Mouse (Mus musculus) forebrain, embryonic 13.5 days (tissue): Measurements from ENCODE around the gene Dmd. TPM values are rescaled to one million over a fixed set of nuclear protein-coding genes. Genes with fewer than 3 reads are reported as not detected.

Experiments
- ATAC-seq: fragments of 200-750 bp; cut with Nextera tagmentation; 2 replicates; pipeline ENCODE4 v1.8.0; 2017
- H3K27ac ChIP-seq: fragments of 300-500 bp; sonication (generic); 2 replicates; pipeline ENCODE4 v1.5.1; 2015; ENCODE audit warnings: inconsistent platforms, mild to moderate bottlenecking, moderate library complexity
- H3K27me3 ChIP-seq: fragments of 300-500 bp; sonication (generic); 2 replicates; pipeline ENCODE4 v1.6.1; 2015; ENCODE audit warnings: mild to moderate bottlenecking, inconsistent platforms
- H3K36me3 ChIP-seq: fragments of 300-500 bp; sonication (generic); 2 replicates; pipeline ENCODE4 v1.6.1; 2015; ENCODE audit warnings: mild to moderate bottlenecking, inconsistent platforms; ENCODE audit not compliant: poor library complexity, severe bottlenecking
- H3K4me1 ChIP-seq: fragments of 300-500 bp; sonication (generic); 2 replicates; pipeline ENCODE4 v1.6.1; 2015; ENCODE audit warnings: inconsistent platforms
- H3K4me2 ChIP-seq: fragments of 300-500 bp; sonication (generic); 2 replicates; pipeline ENCODE4 v1.6.1; 2015; ENCODE audit warnings: inconsistent platforms, mild to moderate bottlenecking, moderate library complexity
- H3K4me3 ChIP-seq: fragments of 300-500 bp; sonication (generic); 2 replicates; pipeline ENCODE4 v1.5.1; 2015; ENCODE audit warnings: mild to moderate bottlenecking, inconsistent platforms
- H3K9ac ChIP-seq: fragments of 300-500 bp; sonication (generic); 2 replicates; pipeline ENCODE4 v1.6.1; 2015; ENCODE audit warnings: mild to moderate bottlenecking, inconsistent platforms
- H3K9me3 ChIP-seq: fragments of 300-500 bp; sonication (generic); replicated peaks from 2 replicates; pipeline ENCODE4 v1.6.1; 2016; ENCODE audit warnings: inconsistent platforms
- WGBS: fragments of 180-500 bp; shearing (Covaris S2); methylation state at CpG from one replicate; pipeline ENCODE4 v1.1.7; 2015; 5-methylcytosine and 5-hydroxymethylcytosine counted together
- polyA plus RNA-seq: library from polyadenylated mRNA; unstranded; fragments of >200 nt; fragmentation: Nextera tagmentation; extraction: Ambion mirVana; gene quantifications from 2 replicates; pipeline ENCODE4 v1.2.1, GENCODE M21; 2015

The Dmd gene
- 26.1 and 27.9 TPM in 2 replicates for polyA plus RNA-seq

DNA sequence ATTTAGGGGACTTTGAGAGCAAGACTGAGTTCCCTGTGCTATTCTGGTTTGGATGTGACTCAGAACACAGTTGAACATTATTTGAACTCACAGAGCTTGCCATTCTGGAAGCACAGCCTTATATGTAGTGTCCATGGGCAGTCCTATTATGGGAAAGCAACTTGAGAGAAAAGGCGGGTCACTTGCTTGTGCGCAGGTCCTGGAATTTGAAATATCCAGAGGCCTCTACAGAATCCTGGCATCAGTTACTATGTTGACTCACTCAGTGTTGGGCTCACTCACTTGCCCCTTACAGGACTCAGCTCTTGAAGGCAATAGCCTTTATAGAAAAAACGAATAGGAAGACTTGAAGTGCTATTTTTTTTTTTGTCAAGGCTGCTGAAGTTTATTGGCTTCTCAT is at the start of gene Dmd:
Gene Dmd (plus strand): TSS at position 241 of the 400 bp plus-strand sequence.
- H3K4me2 ChIP-seq: no peak within 1 kb of the TSS
- no peak for ATAC-seq
- no peak within 1 kb of the TSS for H3K9ac ChIP-seq

DNA sequence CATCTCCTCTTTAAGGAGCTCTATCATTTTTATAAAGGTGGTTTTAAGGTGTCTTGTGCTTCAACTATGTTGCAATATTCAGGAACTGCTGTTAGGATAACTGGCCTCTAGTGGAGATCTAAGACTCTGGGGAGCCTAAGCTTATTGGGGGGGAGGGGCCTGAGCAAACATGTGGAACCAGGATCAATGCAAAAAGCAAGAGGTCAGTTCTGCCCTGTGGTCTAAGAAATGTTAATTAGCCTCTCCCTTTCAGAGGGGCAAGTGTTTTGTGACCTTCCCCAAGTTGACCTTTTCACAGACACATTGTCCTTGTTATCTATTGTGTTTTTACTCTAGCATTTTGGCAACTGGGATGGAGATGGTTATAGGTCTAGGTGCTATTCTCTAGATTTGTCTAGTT is 47.2 kb upstream of the Dmd start:
- no peak overlapping the region for H3K27ac ChIP-seq
- ATAC-seq: no peak
- H3K4me3 ChIP-seq: no peak overlapping the region
- H3K27me3 ChIP-seq: no peaks in the 10 kb centered on the region
- H3K4me2 ChIP-seq: no peak overlapping the region
- H3K36me3 ChIP-seq: no peaks in the 10 kb centered on the region
- no peaks in the 10 kb centered on the region for H3K9me3 ChIP-seq
- no peaks in the 10 kb centered on the region for H3K4me1 ChIP-seq
- H3K9ac ChIP-seq: no peak overlapping the region

More for the DNA sequence above, at the start of gene Dmd:
- H3K9me3 ChIP-seq: no peaks in the 10 kb centered on the region
- H3K4me1 ChIP-seq: no peaks in the 10 kb centered on the region
- H3K27me3 ChIP-seq: no peaks in the 10 kb centered on the region
- H3K4me3 ChIP-seq: no peak within 1 kb of the TSS
- H3K27ac ChIP-seq: no peak within 1 kb of the TSS
- H3K36me3 ChIP-seq: no peaks in the 10 kb centered on the region
- WGBS: 77% methylated on average over 3 of the region's 3 CpGs

DNA sequence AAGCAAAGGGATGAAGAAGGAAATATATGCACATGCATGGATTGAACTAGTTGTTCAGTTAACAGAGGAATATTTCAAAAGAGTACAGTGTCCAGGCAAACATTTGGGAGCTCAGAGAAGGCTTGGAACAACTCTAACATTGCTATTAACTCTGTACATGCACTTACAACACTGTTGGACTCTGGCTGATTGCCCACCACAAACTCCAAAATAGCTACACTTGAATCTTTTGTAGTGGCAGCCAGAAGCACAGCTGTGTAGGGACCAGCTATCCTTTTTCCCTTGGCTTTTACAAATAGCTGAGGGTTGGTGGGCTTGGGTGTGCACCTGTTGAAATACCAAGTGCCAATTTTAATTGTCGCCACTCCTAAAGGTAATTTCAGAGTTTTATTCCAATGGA is 39.0 kb downstream of the Dmd start:
- Histone ChIP-seq H3K9ac (no peak overlapping the region), H3K27me3 (no peaks in the 10 kb centered on the region), H3K4me1 (no peaks in the 10 kb centered on the region), H3K4me2 (no peak overlapping the region), H3K27ac (no peak overlapping the region), H3K36me3 (no peaks in the 10 kb centered on the region), H3K4me3 (no peak overlapping the region), H3K9me3 (no peaks in the 10 kb centered on the region)
- no peak for ATAC-seq
- WGBS: 96% methylated on average over 1 of the region's 1 CpGs

DNA sequence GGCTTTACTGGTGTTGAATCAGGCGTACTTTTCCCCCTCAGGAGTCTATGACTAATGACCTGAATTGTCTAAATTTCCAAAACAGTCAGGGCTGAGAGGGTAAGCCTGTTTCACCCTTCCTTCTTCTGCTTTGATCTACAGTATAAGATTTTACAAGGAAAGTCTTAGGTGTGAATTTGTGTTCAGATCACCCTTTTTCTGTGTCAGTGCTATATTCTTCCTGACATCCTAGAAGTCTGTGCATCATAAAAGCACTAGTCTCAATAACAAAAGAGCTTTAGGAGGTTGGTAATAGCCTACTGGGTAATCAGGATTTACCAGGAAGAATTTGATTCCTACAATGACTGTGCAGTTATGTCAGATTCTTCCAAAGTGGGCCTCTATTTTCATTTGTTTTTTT is 101.5 kb downstream of the Dmd start:
- H3K27me3 ChIP-seq: no peaks in the 10 kb centered on the region
- H3K9ac ChIP-seq: no peak overlapping the region
- no peaks in the 10 kb centered on the region for H3K36me3 ChIP-seq
- H3K4me2 ChIP-seq: no peak overlapping the region
- ATAC-seq: no peak
- no peaks in the 10 kb centered on the region for H3K9me3 ChIP-seq
- no peak overlapping the region for H3K4me3 ChIP-seq
- H3K4me1 ChIP-seq: no peaks in the 10 kb centered on the region
- 63% methylated on average over 1 of the region's 1 CpGs for WGBS
- H3K27ac ChIP-seq: no peak overlapping the region

- Histone ChIP-seq H3K27me3 (no peaks in the 10 kb centered on the region), H3K27ac (no peak overlapping the region), H3K9me3 (no peaks in the 10 kb centered on the region), H3K9ac (no peak overlapping the region), H3K36me3 (no peaks in the 10 kb centered on the region), H3K4me1 (no peaks in the 10 kb centered on the region), H3K4me3 (no peak overlapping the region), H3K4me2 (no peak overlapping the region)
- WGBS: 49% methylated on average over 2 of the region's 2 CpGs
- ATAC-seq: no peak
Measured at GRCm38 (mm10) chrX:83116171-83116876, 167.7 kb downstream of the Dmd start.

- WGBS: 49% methylated on average over 2 of the region's 2 CpGs
- no peaks in the 10 kb centered on the region for H3K36me3 ChIP-seq
- H3K9ac ChIP-seq: no peak overlapping the region
- H3K4me2 ChIP-seq: no peak overlapping the region
- peak; percentile 41; the same call in 1 of the 2 replicates for ATAC-seq
- H3K27me3 ChIP-seq: no peaks in the 10 kb centered on the region
- no peaks in the 10 kb centered on the region for H3K4me1 ChIP-seq
- no peak overlapping the region for H3K4me3 ChIP-seq
- no peak overlapping the region for H3K27ac ChIP-seq
- no peaks in the 10 kb centered on the region for H3K9me3 ChIP-seq
Measured at GRCm38 (mm10) chrX:83117198-83117597, 168.5 kb downstream of the Dmd start.

DNA sequence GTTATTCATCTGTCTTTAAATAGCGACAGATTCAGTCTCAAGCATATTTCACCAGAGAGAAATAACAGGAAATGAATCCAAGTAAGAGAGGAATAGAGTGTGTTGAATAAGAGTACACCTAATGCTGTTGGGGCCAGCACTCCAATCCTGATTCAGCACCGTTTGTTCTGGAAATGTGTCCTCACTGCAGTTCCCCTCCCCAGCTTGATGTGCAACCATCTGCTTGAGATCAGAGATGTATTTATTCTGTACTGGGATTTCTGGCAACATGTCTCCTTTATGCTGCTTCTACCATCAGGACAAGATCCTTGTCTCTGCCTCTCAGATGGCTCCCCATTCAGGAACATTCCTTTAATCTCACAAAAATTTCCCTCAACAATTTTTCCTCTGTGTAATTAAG is 271.9 kb downstream of the Dmd start:
- Histone ChIP-seq H3K9me3 (no peaks in the 10 kb centered on the region), H3K4me1 (no peaks in the 10 kb centered on the region), H3K9ac (no peak overlapping the region), H3K36me3 (no peaks in the 10 kb centered on the region), H3K4me2 (no peak overlapping the region), H3K4me3 (no peak overlapping the region), H3K27me3 (no peaks in the 10 kb centered on the region), H3K27ac (no peak overlapping the region)
- 75% methylated on average over 2 of the region's 2 CpGs for WGBS
- ATAC-seq: no peak

GRCm38 (mm10) chrX:83221050-83221449 is 272.4 kb downstream of the Dmd start:
- Histone ChIP-seq H3K4me2 (no peak overlapping the region), H3K36me3 (no peaks in the 10 kb centered on the region), H3K4me1 (no peaks in the 10 kb centered on the region), H3K27me3 (no peaks in the 10 kb centered on the region), H3K9me3 (no peaks in the 10 kb centered on the region), H3K4me3 (no peak overlapping the region), H3K27ac (no peak overlapping the region), H3K9ac (no peak overlapping the region)
- WGBS: 30% methylated on average over 1 of the region's 1 CpGs
- no peak for ATAC-seq

DNA sequence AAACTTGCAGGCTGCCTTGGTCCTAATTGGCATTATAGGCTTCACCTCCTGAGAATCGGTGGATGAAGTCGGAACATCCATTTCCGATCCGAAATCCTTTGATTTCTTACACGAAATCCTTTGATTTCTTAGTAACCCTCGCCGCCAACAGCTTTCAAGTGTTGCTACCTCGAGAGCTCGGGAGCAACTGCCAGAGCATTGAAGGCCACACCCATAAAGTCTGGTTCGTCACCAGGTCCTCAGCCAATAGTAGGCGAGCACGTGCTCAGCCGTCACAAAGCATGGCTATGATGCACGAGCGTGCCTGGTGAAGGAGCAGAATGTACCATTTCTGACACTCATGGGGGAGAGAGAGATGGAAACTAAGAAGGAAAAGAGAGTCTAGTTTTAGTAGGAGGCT is 538.9 kb downstream of the Dmd start, which contains the start of gene Tsga8:
Gene Tsga8 (minus strand): TSS at position 327 of the 400 bp plus-strand sequence.
- Histone ChIP-seq H3K4me1 (no peaks in the 10 kb centered on the region), H3K9me3 (no peaks in the 10 kb centered on the region), H3K9ac (no peak within 1 kb of the TSS), H3K4me3 (no peak within 1 kb of the TSS), H3K4me2 (no peak within 1 kb of the TSS), H3K27me3 (no peaks in the 10 kb centered on the region), H3K36me3 (no peaks in the 10 kb centered on the region), H3K27ac (no peak within 1 kb of the TSS)
- no peak for ATAC-seq
- 95% methylated on average over 15 of the region's 15 CpGs for WGBS

- WGBS: 74% methylated on average over 1 of the region's 1 CpGs
- H3K4me3 ChIP-seq: no peak overlapping the region
- no peaks in the 10 kb centered on the region for H3K4me1 ChIP-seq
- H3K9ac ChIP-seq: no peak overlapping the region
- no peak overlapping the region for H3K4me2 ChIP-seq
- H3K9me3 ChIP-seq: no peaks in the 10 kb centered on the region
- H3K36me3 ChIP-seq: no peaks in the 10 kb centered on the region
- no peak for ATAC-seq
- H3K27me3 ChIP-seq: no peaks in the 10 kb centered on the region
- no peak overlapping the region for H3K27ac ChIP-seq
Measured at GRCm38 (mm10) chrX:83674998-83675397, 726.3 kb downstream of the Dmd start.

DNA sequence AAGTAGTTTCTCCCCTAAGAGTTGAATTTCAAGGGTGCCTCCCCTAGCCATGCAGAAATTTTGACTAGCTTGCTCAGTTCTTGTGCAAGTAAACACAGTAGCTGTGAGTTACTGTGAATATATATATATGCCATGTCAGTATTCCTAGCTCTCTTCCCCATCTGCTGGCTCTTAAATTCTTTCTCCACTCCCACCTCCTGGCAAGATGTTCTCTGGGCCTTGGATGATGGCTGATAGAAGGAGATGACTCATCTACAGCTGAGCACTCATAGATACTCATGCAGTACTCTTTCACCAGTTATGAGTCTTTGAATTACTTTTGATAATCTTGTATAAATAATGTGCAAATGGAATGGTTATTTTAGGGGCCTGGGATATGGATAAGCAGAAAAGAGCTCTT is 737.9 kb downstream of the Dmd start:
- H3K27ac ChIP-seq: no peak overlapping the region
- no peak overlapping the region for H3K4me2 ChIP-seq
- no peaks in the 10 kb centered on the region for H3K27me3 ChIP-seq
- H3K9ac ChIP-seq: no peak overlapping the region
- ATAC-seq: no peak
- no peak overlapping the region for H3K4me3 ChIP-seq
- H3K36me3 ChIP-seq: no peaks in the 10 kb centered on the region
- H3K9me3 ChIP-seq: no peaks in the 10 kb centered on the region
- no peaks in the 10 kb centered on the region for H3K4me1 ChIP-seq

DNA sequence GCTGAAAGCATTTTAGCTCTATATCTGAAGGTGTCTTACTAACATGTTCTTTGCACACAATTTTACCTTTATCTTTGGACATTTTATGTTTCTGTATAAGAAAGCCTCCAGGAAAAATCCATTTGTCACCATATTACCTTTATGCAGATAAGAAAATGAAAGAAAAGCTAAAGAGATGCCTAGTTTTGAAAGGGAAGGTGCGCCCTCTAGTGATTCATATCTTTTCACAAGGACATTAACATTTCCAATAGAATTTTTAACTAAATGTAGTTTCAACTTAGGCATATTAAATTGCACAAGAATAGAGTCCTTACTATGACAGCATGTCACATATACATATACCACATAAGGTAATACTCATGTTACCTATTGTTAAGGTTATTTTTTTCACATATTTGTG is 791.9 kb downstream of the Dmd start:
- Histone ChIP-seq H3K9me3 (no peaks in the 10 kb centered on the region), H3K4me1 (no peaks in the 10 kb centered on the region), H3K9ac (no peak overlapping the region), H3K27ac (no peak overlapping the region), H3K27me3 (no peaks in the 10 kb centered on the region), H3K4me2 (no peak overlapping the region), H3K4me3 (no peak overlapping the region), H3K36me3 (no peaks in the 10 kb centered on the region)
- 13% methylated on average over 1 of the region's 1 CpGs for WGBS
- ATAC-seq: no peak
